Mouse (Mus musculus): ENCODE data around the gene A430033K04Rik. TPM values are rescaled to one million over a fixed set of nuclear protein-coding genes. Genes with fewer than 3 reads are reported as not detected.
A peak's percentile ranks its signal among the peaks of the same experiment; 100 is the strongest.

Gene A430033K04Rik
- total RNA-seq (2014; rRNA removed) (15.4 and 17.2 TPM in 2 replicates), polyA plus RNA-seq (2015; fragmentation: Nextera tagmentation; extraction: Ambion mirVana) (12.6 and 12.9 TPM in 2 replicates)

- Histone ChIP-seq H3K9ac (replicated peaks; ENCODE audit: low read length, poor library complexity, severe bottlenecking) (peak within 1 kb of the TSS; percentile 98), H3K9me3 (ENCODE audit: low read length) (no peaks in the 10 kb centered on the region), H3K27ac (ENCODE audit: low read depth, low read length) (peak within 1 kb of the TSS; percentile 96), H3K4me2 (ENCODE audit: low read depth, low read length, poor library complexity, severe bottlenecking) (peak within 1 kb of the TSS; percentile 69), H3K27me3 (ENCODE audit: insufficient read depth, low read length) (no peaks in the 10 kb centered on the region), H3K4me1 (ENCODE audit: insufficient read depth, low read length) (peaks cover 9% of the 10 kb centered on the region), H3K36me3 (ENCODE audit: insufficient read depth, low read length) (no peaks in the 10 kb centered on the region), H3K4me3 (ENCODE audit: low read depth, low read length) (peak within 1 kb of the TSS; percentile 54)
- DNase-seq (ENCODE audit: low spot score) (peak; percentile 98), ATAC-seq (ENCODE audit: low FRiP score) (peak; percentile 94)
- 2% methylated on average over 29 of the region's 30 CpGs for WGBS
- no peak for TF ChIP-seq CTCF (IDR thresholded peaks at IDR 0.05)
Observed at GRCm38 (mm10) chr5:138622645-138623477, at the start of gene A430033K04Rik. Gene A430033K04Rik, plus strand, starts transcription at chr5:138622859.

- Histone ChIP-seq H3K4me3 (ENCODE audit: low read depth, low read length) (no peak overlapping the region), H3K36me3 (ENCODE audit: insufficient read depth, low read length) (no peaks in the 10 kb centered on the region), H3K4me2 (ENCODE audit: low read depth, low read length, poor library complexity, severe bottlenecking) (no peak overlapping the region), H3K27me3 (ENCODE audit: insufficient read depth, low read length) (no peaks in the 10 kb centered on the region), H3K9ac (replicated peaks; ENCODE audit: low read length, poor library complexity, severe bottlenecking) (no peak overlapping the region), H3K9me3 (ENCODE audit: low read length) (peaks cover 9% of the 10 kb centered on the region; the same call in 1 of the 2 replicates), H3K27ac (ENCODE audit: low read depth, low read length) (no peak overlapping the region), H3K4me1 (ENCODE audit: insufficient read depth, low read length) (no peaks in the 10 kb centered on the region)
- DNase-seq (ENCODE audit: low spot score): no peak
- WGBS: 94% methylated on average over 6 of the region's 6 CpGs
- no peak for TF ChIP-seq CTCF (IDR thresholded peaks at IDR 0.05)
- no peak for ATAC-seq (ENCODE audit: low FRiP score)
Observed at GRCm38 (mm10) chr5:138587396-138587795, 35.3 kb upstream of the A430033K04Rik start.

GRCm38 (mm10) chr5:138618353-138618752, 4.3 kb upstream of the A430033K04Rik start:
- peaks cover 19% of the 10 kb centered on the region; the same call in 1 of the 2 replicates for H3K9me3 ChIP-seq (ENCODE audit: low read length)
- WGBS: 100% methylated on average over 1 of the region's 1 CpGs
- H3K4me3 ChIP-seq (ENCODE audit: low read depth, low read length): peak overlapping the region; percentile 77
- peak; percentile 56 for TF ChIP-seq CTCF (IDR thresholded peaks at IDR 0.05)
- no peak overlapping the region for H3K9ac ChIP-seq (replicated peaks; ENCODE audit: low read length, poor library complexity, severe bottlenecking)
- H3K27me3 ChIP-seq (ENCODE audit: insufficient read depth, low read length): no peaks in the 10 kb centered on the region
- H3K27ac ChIP-seq (ENCODE audit: low read depth, low read length): no peak overlapping the region
- no peaks in the 10 kb centered on the region; the same call in 1 of the 2 replicates for H3K4me1 ChIP-seq (ENCODE audit: insufficient read depth, low read length)
- H3K36me3 ChIP-seq (ENCODE audit: insufficient read depth, low read length): peaks cover 36% of the 10 kb centered on the region
- DNase-seq (ENCODE audit: low spot score) (no peak), ATAC-seq (ENCODE audit: low FRiP score) (no peak)
- peak overlapping the region; percentile 43 for H3K4me2 ChIP-seq (ENCODE audit: low read depth, low read length, poor library complexity, severe bottlenecking)

- H3K9me3 ChIP-seq (ENCODE audit: low read length): peaks cover 15% of the 10 kb centered on the region; the same call in 1 of the 2 replicates
- peak; percentile 64 for TF ChIP-seq CTCF (IDR thresholded peaks at IDR 0.05)
- H3K4me2 ChIP-seq (ENCODE audit: low read depth, low read length, poor library complexity, severe bottlenecking): peak within 1 kb of the TSS; percentile 43
- under 1% methylated on average over 42 of the region's 43 CpGs for WGBS
- peak within 1 kb of the TSS; percentile 97 for H3K9ac ChIP-seq (replicated peaks; ENCODE audit: low read length, poor library complexity, severe bottlenecking)
- peak within 1 kb of the TSS; percentile 97 for H3K27ac ChIP-seq (ENCODE audit: low read depth, low read length)
- peaks cover 25% of the 10 kb centered on the region for H3K36me3 ChIP-seq (ENCODE audit: insufficient read depth, low read length)
- peaks cover 7% of the 10 kb centered on the region for H3K4me1 ChIP-seq (ENCODE audit: insufficient read depth, low read length)
- DNase-seq (ENCODE audit: low spot score): peak; percentile 99
- no peaks in the 10 kb centered on the region for H3K27me3 ChIP-seq (ENCODE audit: insufficient read depth, low read length)
- ATAC-seq (ENCODE audit: low FRiP score): peak; percentile 97
- H3K4me3 ChIP-seq (ENCODE audit: low read depth, low read length): peak within 1 kb of the TSS; percentile 77
Observed at GRCm38 (mm10) chr5:138619211-138620128, 3.2 kb upstream of the A430033K04Rik start, which contains the start of gene Zfp68. Gene Zfp68, minus strand, starts transcription at chr5:138619761.

- 0 out of 2 replicates have a peak overlapping the region, but pooled peaks have one; percentile 97 for H3K27ac ChIP-seq (ENCODE audit: low read depth, low read length)
- H3K4me3 ChIP-seq (ENCODE audit: low read depth, low read length): no peak overlapping the region
- peaks cover 13% of the 10 kb centered on the region for H3K36me3 ChIP-seq (ENCODE audit: insufficient read depth, low read length)
- peaks cover 6% of the 10 kb centered on the region; the same call in 1 of the 2 replicates for H3K9me3 ChIP-seq (ENCODE audit: low read length)
- ATAC-seq (ENCODE audit: low FRiP score) (no peak), DNase-seq (ENCODE audit: low spot score) (no peak)
- H3K4me2 ChIP-seq (ENCODE audit: low read depth, low read length, poor library complexity, severe bottlenecking): no peak overlapping the region
- no peak overlapping the region for H3K9ac ChIP-seq (replicated peaks; ENCODE audit: low read length, poor library complexity, severe bottlenecking)
- WGBS: 59% methylated on average over 5 of the region's 5 CpGs
- no peaks in the 10 kb centered on the region for H3K27me3 ChIP-seq (ENCODE audit: insufficient read depth, low read length)
- TF ChIP-seq CTCF (IDR thresholded peaks at IDR 0.05): no peak
- H3K4me1 ChIP-seq (ENCODE audit: insufficient read depth, low read length): peaks cover 9% of the 10 kb centered on the region
Observed at GRCm38 (mm10) chr5:138620836-138621235, 1.8 kb upstream of the A430033K04Rik start.

All from midbrain, postnatal 0 days (tissue).